Mouse (Mus musculus) small intestine, adult 2 months (tissue): ENCODE results near the gene Unc45a. TPM values are rescaled to one million over a fixed set of nuclear protein-coding genes. Genes with fewer than 3 reads are reported as not detected.

ENCODE experiments used
- H3K27ac ChIP-seq: fragments of 200-500 bp; 2 replicates; pipeline ENCODE4 v1.5.1; 2012; ENCODE audit warnings: low read depth, low read length, control low read depth, inconsistent platforms; ENCODE audit not compliant: insufficient read depth
- H3K27me3 ChIP-seq: fragments of 200-500 bp; 2 replicates; pipeline ENCODE4 v1.6.1; 2012; ENCODE audit warnings: mild to moderate bottlenecking, moderate library complexity, low read length, inconsistent platforms; ENCODE audit not compliant: control insufficient read depth, insufficient read depth
- H3K36me3 ChIP-seq: fragments of 200-500 bp; 2 replicates; pipeline ENCODE4 v1.6.1; 2012; ENCODE audit warnings: mild to moderate bottlenecking, low read length, control low read depth, inconsistent platforms; ENCODE audit not compliant: control insufficient read depth, insufficient read depth
- H3K4me1 ChIP-seq: fragments of 200-500 bp; 2 replicates; pipeline ENCODE4 v1.6.1; 2012; ENCODE audit warnings: low read length, inconsistent platforms, mixed read lengths; ENCODE audit not compliant: control insufficient read depth, insufficient read depth, insufficient read length
- H3K4me3 ChIP-seq: fragments of 200-500 bp; 2 replicates; pipeline ENCODE4 v1.5.1; 2012; ENCODE audit warnings: low read depth, mild to moderate bottlenecking, control low read depth, inconsistent platforms, low read length, moderate library complexity
- CTCF ChIP-seq: fragments of 200-500 bp; IDR thresholded peaks from 2 replicates; pipeline ENCODE4 v1.5.1; 2012; ENCODE audit warnings: low read depth, mild to moderate bottlenecking, control low read depth, inconsistent platforms, low read length, moderate library complexity, mixed read lengths; ENCODE audit not compliant: insufficient replicate concordance, insufficient read length; ENCODE audit errors: extremely low read depth
- POLR2A ChIP-seq: fragments of 200-500 bp; IDR thresholded peaks from 2 replicates; pipeline ENCODE4 v1.6.1; 2012; ENCODE audit warnings: low read depth, mild to moderate bottlenecking, control low read depth, inconsistent platforms, low read length, moderate library complexity
- WGBS: fragments of 180-500 bp; shearing (Covaris S2); methylation state at CpG from one replicate; pipeline ENCODE4 v1.1.7; 2018; 5-methylcytosine and 5-hydroxymethylcytosine counted together
- polyA plus RNA-seq: library from polyadenylated mRNA; depleted of rRNA; stranded (reverse); fragments of >200 nt; gene quantifications from 2 replicates; pipeline ENCODE4 v1.2.3, GENCODE M21; 2012

The Unc45a gene
- polyA plus RNA-seq, 1 experiment = 66.6 TPM

- TF ChIP-seq POLR2A (no peak), CTCF (no peak)
- Histone ChIP-seq H3K27ac (no peak overlapping the region), H3K27me3 (no peaks in the 10 kb centered on the region), H3K36me3 (peaks cover 4% of the 10 kb centered on the region; the same call in 1 of the 2 replicates), H3K4me3 (no peak overlapping the region), H3K4me1 (peaks cover 3% of the 10 kb centered on the region; the same call in 1 of the 2 replicates)
- WGBS = 65% methylated on average over 2 of the region's 2 CpGs
These were observed 10.0 kb upstream of the Unc45a start for GRCm38 (mm10) chr7:80350808-80351207.

- no peaks in the 10 kb centered on the region for H3K27me3 ChIP-seq
- H3K27ac ChIP-seq = peak overlapping the region; percentile 39
- peaks cover 4% of the 10 kb centered on the region; the same call in 1 of the 2 replicates for H3K36me3 ChIP-seq
- no peak overlapping the region for H3K4me3 ChIP-seq
- H3K4me1 ChIP-seq = peaks cover 9% of the 10 kb centered on the region; the same call in 1 of the 2 replicates
- 74% methylated on average over 13 of the region's 13 CpGs for WGBS
- TF ChIP-seq POLR2A (no peak), CTCF (no peak)
These were observed 7.1 kb upstream of the Unc45a start for GRCm38 (mm10) chr7:80347670-80348586.

- TF ChIP-seq CTCF = no peak
- no peak for TF ChIP-seq POLR2A
- Histone ChIP-seq H3K27me3 (no peaks in the 10 kb centered on the region), H3K27ac (peak overlapping the region; percentile 16)
These were observed 6.0 kb upstream of the Unc45a start for GRCm38 (mm10) chr7:80346830-80347229.

GRCm38 (mm10) chr7:80346173-80346572 lies 5.4 kb upstream of the Unc45a start:
- TF ChIP-seq POLR2A = no peak
- Histone ChIP-seq H3K27me3 (no peaks in the 10 kb centered on the region), H3K27ac (no peak overlapping the region), H3K4me1 (peaks cover 11% of the 10 kb centered on the region; the same call in 1 of the 2 replicates), H3K4me3 (no peak overlapping the region), H3K36me3 (peaks cover 4% of the 10 kb centered on the region; the same call in 1 of the 2 replicates)
- 54% methylated on average over 9 of the region's 9 CpGs for WGBS

More at GRCm38 (mm10) chr7:80346830-80347229, 6.0 kb upstream of the Unc45a start:
- Histone ChIP-seq H3K4me3 (no peak overlapping the region), H3K36me3 (peaks cover 4% of the 10 kb centered on the region; the same call in 1 of the 2 replicates), H3K4me1 (peaks cover 11% of the 10 kb centered on the region; the same call in 1 of the 2 replicates)
- WGBS = 71% methylated on average over 5 of the region's 5 CpGs

GRCm38 (mm10) chr7:80343270-80344018 lies 2.6 kb upstream of the Unc45a start:
- Histone ChIP-seq H3K4me3 (peak overlapping the region; percentile 73), H3K27ac (no peak overlapping the region), H3K4me1 (peaks cover 19% of the 10 kb centered on the region; the same call in 1 of the 2 replicates), H3K36me3 (no peaks in the 10 kb centered on the region), H3K27me3 (no peaks in the 10 kb centered on the region)
- 23% methylated on average over 19 of the region's 19 CpGs for WGBS
- TF ChIP-seq POLR2A = no peak
- no peak for TF ChIP-seq CTCF

- H3K4me3 ChIP-seq = peak within 1 kb of the TSS; percentile 73
- H3K36me3 ChIP-seq = no peaks in the 10 kb centered on the region
- peaks cover 19% of the 10 kb centered on the region; the same call in 1 of the 2 replicates for H3K4me1 ChIP-seq
- WGBS = under 1% methylated on average over 25 of the region's 25 CpGs
- TF ChIP-seq CTCF (peak; percentile 91), POLR2A (peak; percentile 92)
- H3K27ac ChIP-seq = no peak within 1 kb of the TSS
- no peaks in the 10 kb centered on the region for H3K27me3 ChIP-seq
These were observed 2.1 kb upstream of the Unc45a start, which contains the start of gene Hddc3 for GRCm38 (mm10) chr7:80342858-80343257. Gene Hddc3, plus strand, starts transcription at chr7:80343104.

GRCm38 (mm10) chr7:80341793-80342192 lies 988 bp upstream of the Unc45a start:
- WGBS = 64% methylated on average over 7 of the region's 7 CpGs
- no peaks in the 10 kb centered on the region for H3K27me3 ChIP-seq
- H3K36me3 ChIP-seq = peaks cover under 1% of the 10 kb centered on the region
- TF ChIP-seq CTCF (no peak), POLR2A (no peak)
- H3K4me1 ChIP-seq = peaks cover 19% of the 10 kb centered on the region; the same call in 1 of the 2 replicates
- no peak overlapping the region for H3K4me3 ChIP-seq
- H3K27ac ChIP-seq = no peak overlapping the region
